Mouse (Mus musculus) limb, embryonic 11.5 days (tissue): ENCODE results near the gene Gcdh. TPM values are rescaled to one million over a fixed set of nuclear protein-coding genes. Genes with fewer than 3 reads are reported as not detected.

Source experiments
- ATAC-seq: fragments of 200-750 bp; cut with Nextera tagmentation; 2 replicates; pipeline ENCODE4 v1.8.0; 2017; ENCODE audit warnings: low read depth; ENCODE audit not compliant: insufficient number of reproducible peaks, low FRiP score, low TSS enrichment
- DNase-seq: peaks from one replicate; pipeline ENCODE4 v3.0.0-alpha.2; 2015; ENCODE audit warnings: low spot score
- H3K27ac ChIP-seq: fragments of 300-500 bp; sonication (generic); replicated peaks from 2 replicates; pipeline ENCODE4 v1.5.1; 2014; ENCODE audit warnings: low read depth, mild to moderate bottlenecking, low read length
- H3K27me3 ChIP-seq: fragments of 300-500 bp; sonication (generic); 2 replicates; pipeline ENCODE4 v1.6.1; 2014; ENCODE audit warnings: mild to moderate bottlenecking, low read length, mixed read lengths; ENCODE audit not compliant: control insufficient read depth, insufficient read depth
- H3K36me3 ChIP-seq: fragments of 300-500 bp; sonication (generic); 2 replicates; pipeline ENCODE4 v1.6.1; 2014; ENCODE audit warnings: mild to moderate bottlenecking, low read length, moderate library complexity, mixed read lengths; ENCODE audit not compliant: control insufficient read depth, insufficient read depth
- H3K4me1 ChIP-seq: fragments of 300-500 bp; sonication (generic); 2 replicates; pipeline ENCODE4 v1.6.1; 2014; ENCODE audit warnings: low read length, mixed read lengths; ENCODE audit not compliant: control insufficient read depth, insufficient read depth
- H3K4me2 ChIP-seq: fragments of 300-500 bp; sonication (generic); 2 replicates; pipeline ENCODE4 v1.6.1; 2014; ENCODE audit warnings: low read depth, mild to moderate bottlenecking, moderate library complexity; ENCODE audit not compliant: severe bottlenecking
- H3K4me3 ChIP-seq: fragments of 300-500 bp; sonication (generic); 2 replicates; pipeline ENCODE4 v1.5.1; 2014; ENCODE audit warnings: low read depth, low read length
- H3K9ac ChIP-seq: fragments of 300-500 bp; sonication (generic); 2 replicates; pipeline ENCODE4 v1.6.1; 2014; ENCODE audit warnings: mild to moderate bottlenecking, low read length
- H3K9me3 ChIP-seq: fragments of 300-500 bp; sonication (generic); 2 replicates; pipeline ENCODE4 v1.6.1; 2016; ENCODE audit warnings: low read length; ENCODE audit not compliant: control insufficient read depth
- WGBS: fragments of 180-500 bp; shearing (Covaris S2); extraction: QIAGEN DNeasy Blood & Tissue Kit; methylation state at CpG from one replicate; pipeline ENCODE4 v1.1.7; 2014; 5-methylcytosine and 5-hydroxymethylcytosine counted together
- polyA plus RNA-seq: library from polyadenylated mRNA; unstranded; fragments of >200 nt; fragmentation: Nextera tagmentation; extraction: Ambion mirVana; gene quantifications from 2 replicates; pipeline ENCODE4 v1.2.1, GENCODE M21; 2014

Gcdh gene
- polyA plus RNA-seq, 1 experiment from 2014 or later: 43.3 TPM

DNA sequence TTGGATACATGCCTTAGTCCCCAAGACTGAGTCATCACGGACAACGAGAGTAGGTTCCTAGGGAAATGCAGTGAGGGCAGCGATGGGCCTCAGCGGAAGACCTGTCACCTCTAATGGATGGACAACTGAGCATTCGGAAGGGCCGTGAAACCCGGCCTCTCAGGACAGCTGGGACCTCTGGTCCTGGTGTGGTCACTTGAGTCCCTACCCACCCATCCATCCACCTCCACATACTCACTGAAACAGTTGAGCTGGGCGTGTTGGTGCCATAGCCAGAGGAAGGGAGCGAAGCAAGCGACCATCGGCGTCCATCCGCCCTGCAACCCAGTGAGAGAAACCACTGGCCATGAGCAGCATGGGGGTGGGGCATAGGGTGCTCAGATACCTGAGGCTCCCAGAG is 36.9 kb upstream of the Gcdh start:
- peaks cover 27% of the 10 kb centered on the region for H3K27me3 ChIP-seq

DNA sequence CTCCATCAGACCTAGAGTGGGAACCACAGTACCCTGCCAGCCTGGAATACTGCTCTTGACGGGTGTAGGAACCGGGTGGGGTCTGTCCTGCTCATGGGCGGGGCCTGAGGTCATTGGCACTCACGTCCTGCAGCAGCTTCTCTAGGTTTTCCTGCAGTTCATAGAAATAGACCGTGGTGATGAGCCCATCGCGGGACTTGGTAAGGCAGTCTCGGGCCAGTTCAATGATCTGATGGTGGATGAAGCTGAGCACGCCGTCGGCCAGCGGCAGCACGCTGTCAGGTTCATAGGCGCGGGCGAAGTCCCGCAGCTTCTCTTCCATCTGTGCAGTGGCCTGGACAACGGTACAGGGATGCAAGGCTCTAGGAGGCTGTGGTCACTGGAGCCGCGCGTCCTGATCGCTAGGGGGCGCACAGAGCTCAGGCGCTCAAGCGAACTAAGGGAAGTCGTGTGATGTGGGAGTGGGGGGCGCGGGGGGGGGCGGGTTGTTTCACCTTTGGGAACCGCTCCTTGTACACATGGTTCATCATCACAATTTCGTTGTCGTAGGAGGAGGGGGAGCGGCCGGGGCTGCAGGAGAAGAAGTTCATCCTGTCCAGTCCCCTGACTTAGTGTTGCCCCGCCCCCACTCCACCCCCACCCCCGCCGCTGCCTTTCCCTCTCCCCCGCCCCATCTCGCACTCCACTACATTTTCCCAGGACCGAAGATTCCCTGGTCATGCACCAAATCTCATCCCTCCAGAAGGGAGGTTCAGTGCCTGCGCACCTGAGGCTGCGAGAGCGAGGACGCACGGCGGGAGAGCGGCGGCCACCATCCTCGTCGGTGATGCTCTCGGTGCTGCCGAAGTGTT is 35.0 kb upstream of the Gcdh start:
- peaks cover 18% of the 10 kb centered on the region; the same call in 1 of the 2 replicates for H3K27me3 ChIP-seq
- H3K27ac ChIP-seq: no peak overlapping the region

More for the DNA sequence above, 36.9 kb upstream of the Gcdh start:
- Histone ChIP-seq H3K36me3 (no peaks in the 10 kb centered on the region), H3K9ac (no peak overlapping the region), H3K4me1 (peaks cover 10% of the 10 kb centered on the region), H3K4me2 (no peak overlapping the region), H3K27ac (no peak overlapping the region), H3K9me3 (no peaks in the 10 kb centered on the region), H3K4me3 (no peak overlapping the region)
- DNase-seq (no peak), ATAC-seq (no peak)
- WGBS: 88% methylated on average over 13 of the region's 13 CpGs

DNA sequence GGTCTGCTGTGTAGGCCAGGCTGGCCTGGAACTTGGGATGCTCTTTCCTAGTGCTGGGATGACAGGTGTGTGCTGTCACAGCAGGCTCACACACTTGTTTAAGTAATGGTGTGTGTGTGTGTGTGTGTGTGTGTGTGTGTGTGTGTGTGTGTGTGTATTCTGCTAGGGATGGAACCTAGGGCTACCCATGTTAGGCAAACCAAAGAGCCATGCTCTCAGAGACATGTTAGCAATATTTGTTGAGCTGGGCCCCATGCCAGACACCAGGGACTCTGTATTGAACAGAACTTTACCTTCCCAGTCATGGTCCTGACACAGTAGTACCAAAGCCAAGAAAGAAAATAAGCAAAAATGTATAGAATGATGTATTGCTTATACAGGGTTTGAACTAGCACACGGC is 33.8 kb upstream of the Gcdh start:
- ATAC-seq: no peak
- Histone ChIP-seq H3K4me1 (0 out of 2 replicates have a peak, but pooled peaks cover 2% of the 10 kb centered on the region), H3K4me2 (no peak overlapping the region), H3K9ac (no peak overlapping the region), H3K36me3 (no peaks in the 10 kb centered on the region), H3K27me3 (peaks cover 16% of the 10 kb centered on the region; the same call in 1 of the 2 replicates), H3K4me3 (no peak overlapping the region), H3K27ac (no peak overlapping the region), H3K9me3 (no peaks in the 10 kb centered on the region)
- no peak for DNase-seq
- 78% methylated on average over 1 of the region's 1 CpGs for WGBS

More for the DNA sequence above, 35.0 kb upstream of the Gcdh start:
- WGBS: 3% methylated on average over 43 of the region's 52 CpGs
- H3K4me3 ChIP-seq: peak overlapping the region; percentile 25
- H3K4me1 ChIP-seq: 0 out of 2 replicates have a peak, but pooled peaks cover 2% of the 10 kb centered on the region
- no peaks in the 10 kb centered on the region for H3K36me3 ChIP-seq
- ATAC-seq (peak; percentile 65), DNase-seq (peak; percentile 86)
- peak overlapping the region; percentile 61 for H3K4me2 ChIP-seq
- H3K9me3 ChIP-seq: no peaks in the 10 kb centered on the region
- no peak overlapping the region for H3K9ac ChIP-seq

DNA sequence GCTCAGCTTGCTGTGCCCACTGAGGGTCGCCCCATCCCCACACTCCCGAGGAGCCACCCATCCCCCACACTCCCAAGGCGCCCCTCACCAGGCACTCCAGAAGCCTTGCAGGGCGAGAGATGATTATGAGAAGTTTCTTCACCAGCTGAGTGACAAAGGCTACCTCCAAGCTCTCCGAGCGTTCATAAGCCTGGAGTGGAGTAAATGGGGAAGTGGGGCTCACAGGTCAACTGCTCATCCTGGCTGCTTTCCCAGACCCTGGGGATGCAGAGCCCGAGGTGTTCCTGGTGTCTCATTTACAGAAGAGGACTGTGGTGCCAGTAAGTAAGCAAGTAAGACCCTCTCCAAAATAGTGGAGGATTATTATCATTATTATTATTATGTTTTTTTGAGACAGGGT is 31.8 kb upstream of the Gcdh start:
- Histone ChIP-seq H3K4me2 (no peak overlapping the region), H3K27me3 (peaks cover 14% of the 10 kb centered on the region; the same call in 1 of the 2 replicates), H3K9ac (no peak overlapping the region), H3K9me3 (no peaks in the 10 kb centered on the region), H3K4me3 (no peak overlapping the region), H3K27ac (no peak overlapping the region), H3K36me3 (no peaks in the 10 kb centered on the region), H3K4me1 (0 out of 2 replicates have a peak, but pooled peaks cover 2% of the 10 kb centered on the region)
- DNase-seq (no peak), ATAC-seq (no peak)
- WGBS: 69% methylated on average over 7 of the region's 7 CpGs

DNA sequence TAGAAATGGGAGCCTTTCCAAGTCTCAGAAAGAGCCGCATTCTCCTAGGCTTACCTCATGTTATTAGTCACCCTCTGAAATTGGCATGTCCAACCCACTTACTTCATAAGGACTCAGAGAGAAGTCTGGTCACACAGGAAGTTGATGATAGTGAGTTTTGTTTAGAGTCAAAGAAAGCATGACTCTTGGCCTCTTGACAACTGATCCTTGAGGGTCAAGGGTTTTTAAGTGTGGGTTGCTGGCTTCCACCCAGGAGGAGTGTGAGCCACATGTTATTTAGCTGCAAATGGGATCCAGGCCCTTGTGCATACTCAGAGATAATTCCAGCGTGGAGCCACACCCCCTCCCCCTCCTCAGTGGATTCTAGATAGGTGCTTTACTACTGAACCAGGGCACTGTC is 27.9 kb upstream of the Gcdh start:
- peaks cover 12% of the 10 kb centered on the region for H3K27me3 ChIP-seq
- 87% methylated on average over 2 of the region's 2 CpGs for WGBS
- no peak overlapping the region for H3K27ac ChIP-seq
- no peak overlapping the region for H3K4me3 ChIP-seq
- H3K36me3 ChIP-seq: no peaks in the 10 kb centered on the region
- ATAC-seq (no peak), DNase-seq (no peak)
- H3K4me1 ChIP-seq: no peaks in the 10 kb centered on the region
- no peak overlapping the region for H3K9ac ChIP-seq
- no peaks in the 10 kb centered on the region for H3K9me3 ChIP-seq
- no peak overlapping the region for H3K4me2 ChIP-seq

DNA sequence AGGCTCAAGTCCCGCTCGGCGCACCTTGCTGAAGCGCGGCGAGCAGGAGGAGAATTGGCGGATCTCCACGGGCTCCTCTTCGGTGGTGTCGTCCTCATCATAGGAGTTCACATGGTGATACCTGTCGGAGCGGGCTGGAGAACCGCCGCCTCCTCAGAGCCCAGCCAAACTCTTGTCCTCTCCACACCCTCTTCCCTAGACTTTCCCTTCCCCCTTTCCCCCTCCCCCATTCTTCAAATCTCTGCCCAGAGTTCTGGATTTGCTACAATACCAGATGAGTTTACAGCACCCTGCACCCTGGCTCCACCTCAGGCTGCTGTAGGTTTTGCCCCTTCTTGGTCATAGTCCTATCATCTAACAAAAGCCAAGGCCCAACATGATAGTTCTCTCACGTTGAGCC is 24.9 kb upstream of the Gcdh start:
- H3K9me3 ChIP-seq: no peaks in the 10 kb centered on the region
- no peaks in the 10 kb centered on the region for H3K4me1 ChIP-seq
- 88% methylated on average over 15 of the region's 15 CpGs for WGBS
- H3K27ac ChIP-seq: no peak overlapping the region
- no peak overlapping the region for H3K4me3 ChIP-seq
- peaks cover 18% of the 10 kb centered on the region for H3K27me3 ChIP-seq
- H3K9ac ChIP-seq: no peak overlapping the region
- H3K36me3 ChIP-seq: no peaks in the 10 kb centered on the region
- ATAC-seq (no peak), DNase-seq (no peak)
- no peak overlapping the region for H3K4me2 ChIP-seq

DNA sequence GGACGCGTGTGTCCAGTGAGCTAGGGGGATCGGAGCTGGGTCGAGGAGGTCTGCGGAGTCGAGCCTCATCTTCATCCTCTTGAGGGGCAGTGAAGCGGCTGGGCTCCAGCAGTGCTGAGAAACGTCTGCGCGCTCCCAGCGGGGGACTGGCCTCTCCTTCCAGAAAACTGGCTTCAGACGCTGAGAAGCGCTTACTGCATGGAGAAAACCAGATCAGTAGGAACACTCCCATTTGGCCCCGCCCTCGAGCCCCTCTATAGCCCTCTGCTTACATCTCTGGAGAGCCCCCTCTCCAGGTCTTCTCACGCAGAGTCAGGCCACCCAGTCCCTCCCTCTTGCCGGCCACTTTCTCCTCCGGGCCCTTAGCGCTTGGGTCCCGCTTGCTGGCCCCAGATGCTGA is 24.1 kb upstream of the Gcdh start:
- Histone ChIP-seq H3K27ac (no peak overlapping the region), H3K4me3 (no peak overlapping the region), H3K4me2 (no peak overlapping the region), H3K36me3 (no peaks in the 10 kb centered on the region), H3K9ac (no peak overlapping the region), H3K27me3 (peaks cover 25% of the 10 kb centered on the region), H3K4me1 (peaks cover 2% of the 10 kb centered on the region), H3K9me3 (no peaks in the 10 kb centered on the region)
- DNase-seq (no peak), ATAC-seq (no peak)
- 28% methylated on average over 20 of the region's 20 CpGs for WGBS

DNA sequence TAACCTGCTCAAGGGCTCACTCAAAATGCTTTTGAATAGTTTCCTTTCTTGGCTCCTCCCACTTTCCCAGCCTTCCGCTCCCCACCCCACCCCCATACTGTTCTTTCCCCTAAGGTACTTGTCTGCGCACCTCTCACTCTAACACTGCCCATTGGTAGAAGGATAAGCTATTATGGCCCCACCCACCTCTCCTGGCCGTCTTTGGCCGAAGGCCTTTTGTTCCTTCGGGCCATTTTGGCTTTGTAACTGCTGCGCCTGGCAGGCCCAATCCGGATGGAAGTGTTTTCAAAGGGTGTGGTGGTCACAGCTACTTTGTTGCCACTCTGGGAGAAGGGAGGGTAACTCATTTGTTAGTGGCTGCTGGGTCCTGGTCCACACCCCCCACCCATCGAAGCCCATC is 21.5 kb upstream of the Gcdh start:
- H3K9ac ChIP-seq: no peak overlapping the region
- H3K4me3 ChIP-seq: no peak overlapping the region
- H3K4me2 ChIP-seq: no peak overlapping the region
- DNase-seq (no peak), ATAC-seq (no peak)
- H3K9me3 ChIP-seq: no peaks in the 10 kb centered on the region
- 88% methylated on average over 8 of the region's 8 CpGs for WGBS
- no peaks in the 10 kb centered on the region for H3K36me3 ChIP-seq
- H3K27me3 ChIP-seq: peaks cover 47% of the 10 kb centered on the region
- H3K4me1 ChIP-seq: peaks cover 5% of the 10 kb centered on the region
- no peak overlapping the region for H3K27ac ChIP-seq
